In genomic region chr6:39304371-39304874, GRCm38 (mm10) we compare ENCODE assay signal across 10 mouse cellular contexts.
DNase-seq lines count a peak whose midpoint lies in the region; ATAC-seq lines count a peak whose summit lies in the region.
"Had no signal": no experiment of that assay in that cellular context is flagged by ENCODE, and none has a peak within 500 bp of the region (broad histone marks: within the 10 kb centered on the region; RNA-seq: fewer than 3 reads in every experiment).

No protein-coding gene starts in this region.

- H3K9ac ChIP-seq in forebrain, embryonic 14.5 days (ENCODE audit: low read length): no peak overlapping the region

- DNase-seq in heart, embryonic 10.5 days (ENCODE audit: low spot score): no peak
- no peak for DNase-seq in heart, adult 11 months
- peak; percentile 37 for DNase-seq in forebrain, embryonic 14.5 days (ENCODE audit: low spot score)
- peak; percentile 15 to 50 for DNase-seq in kidney, postnatal 4 days
- DNase-seq in neural tube, embryonic 10.5 days (ENCODE audit: extremely low spot score, low spot score): peak; percentile 51
- no peak for DNase-seq in layer of hippocampus, adult 9-10 months (ENCODE audit: low spot score)
- no peak for DNase-seq in right cerebral cortex, postnatal 14 days
- DNase-seq in left cerebral cortex, adult 9 months (ENCODE audit: low spot score in 2 of 2): no peak
- DNase-seq: heart, postnatal 14 days; left cerebral cortex, postnatal 4 days had no signal

- H3K27ac ChIP-seq in heart, embryonic 10.5 days: peak overlapping the region; percentile 25; the same call in 1 of the 2 replicates
- H3K27ac ChIP-seq in forebrain, embryonic 14.5 days (ENCODE audit: low read depth, low read length): no peak overlapping the region

- H3K4me1 ChIP-seq in heart, embryonic 10.5 days: peaks cover 11% of the 10 kb centered on the region; the same call in 1 of the 2 replicates
- no peaks in the 10 kb centered on the region for H3K4me1 ChIP-seq in forebrain, embryonic 14.5 days (ENCODE audit: control insufficient read depth, insufficient read depth, low read length)

- H3K36me3 ChIP-seq in heart, embryonic 10.5 days: no peaks in the 10 kb centered on the region
- no peaks in the 10 kb centered on the region for H3K36me3 ChIP-seq in forebrain, embryonic 14.5 days (ENCODE audit: control insufficient read depth, insufficient read depth, low read length)

- H3K4me2 ChIP-seq in forebrain, embryonic 14.5 days (ENCODE audit: low read length): no peak overlapping the region

- no peaks in the 10 kb centered on the region for H3K27me3 ChIP-seq in heart, embryonic 10.5 days (ENCODE audit: insufficient read depth, poor library complexity, severe bottlenecking)
- H3K27me3 ChIP-seq in forebrain, embryonic 14.5 days (replicated peaks; ENCODE audit: control insufficient read depth, insufficient read depth, low read length): no peaks in the 10 kb centered on the region

- no peak for ATAC-seq in forebrain, embryonic 14.5 days

- H3K4me3 ChIP-seq in heart, embryonic 10.5 days: no peak overlapping the region
- no peak overlapping the region for H3K4me3 ChIP-seq in forebrain, embryonic 14.5 days (ENCODE audit: low read depth, low read length)

- no peaks in the 10 kb centered on the region for H3K9me3 ChIP-seq in heart, embryonic 10.5 days
- H3K9me3 ChIP-seq in forebrain, embryonic 14.5 days (replicated peaks; ENCODE audit: control insufficient read depth, low read length): no peaks in the 10 kb centered on the region

- 61% methylated on average over 6 of the region's 6 CpGs for whole genome bisulfite sequencing in heart, embryonic 10.5 days
- WGBS in forebrain, embryonic 14.5 days: 7% methylated on average over 6 of the region's 6 CpGs

Comparison
In these comparisons a context has a peak if more than half of its experiments do, and no peak if none do; other contexts are left out.
1. DNase-seq: peak in forebrain, embryonic 14.5 days (single experiment), kidney, postnatal 4 days (2 of 2) and neural tube, embryonic 10.5 days (single experiment); none in heart, embryonic 10.5 days (single experiment), heart, adult 11 months (single experiment), layer of hippocampus, adult 9-10 months (single experiment), right cerebral cortex, postnatal 14 days (single experiment) and left cerebral cortex, adult 9 months (0 of 2).